Mouse (Mus musculus) forebrain, embryonic 12.5 days (tissue): Measurements from ENCODE around the gene Gm38392. TPM values are rescaled to one million over a fixed set of nuclear protein-coding genes. Genes with fewer than 3 reads are reported as not detected.

Experiments used
- ATAC-seq: fragments of 200-750 bp; cut with Nextera tagmentation; 2 replicates; pipeline ENCODE4 v1.8.0; 2017; ENCODE audit warnings: moderate TSS enrichment; ENCODE audit not compliant: low FRiP score
- H3K27ac ChIP-seq: fragments of 300-500 bp; sonication (generic); 2 replicates; pipeline ENCODE4 v1.5.1; 2016; ENCODE audit warnings: mild to moderate bottlenecking
- H3K27me3 ChIP-seq: fragments of 300-500 bp; sonication (generic); 2 replicates; pipeline ENCODE4 v1.6.1; 2016; ENCODE audit warnings: mild to moderate bottlenecking
- H3K36me3 ChIP-seq: fragments of 300-500 bp; sonication (generic); replicated peaks from 2 replicates; pipeline ENCODE4 v1.6.1; 2016; ENCODE audit warnings: mild to moderate bottlenecking
- H3K4me1 ChIP-seq: fragments of 300-500 bp; sonication (generic); 2 replicates; pipeline ENCODE4 v1.6.1; 2016
- H3K4me2 ChIP-seq: fragments of 300-500 bp; sonication (generic); 2 replicates; pipeline ENCODE4 v1.6.1; 2016; ENCODE audit warnings: mild to moderate bottlenecking, moderate library complexity
- H3K4me3 ChIP-seq: fragments of 300-500 bp; sonication (generic); replicated peaks from 2 replicates; pipeline ENCODE4 v1.5.1; 2016; ENCODE audit warnings: mild to moderate bottlenecking
- H3K9ac ChIP-seq: fragments of 300-500 bp; sonication (generic); 2 replicates; pipeline ENCODE4 v1.6.1; 2016; ENCODE audit warnings: mild to moderate bottlenecking
- H3K9me3 ChIP-seq: fragments of 300-500 bp; sonication (generic); 2 replicates; pipeline ENCODE4 v1.6.1; 2016
- WGBS: fragments of 180-500 bp; shearing (Covaris S2); methylation state at CpG from one replicate; pipeline ENCODE4 v1.1.7; 2016; 5-methylcytosine and 5-hydroxymethylcytosine counted together
- polyA plus RNA-seq: library from polyadenylated mRNA; unstranded; fragments of >200 nt; fragmentation: Nextera tagmentation; extraction: Ambion mirVana; gene quantifications from 2 replicates; pipeline ENCODE4 v1.2.1, GENCODE M21; 2016

Gene Gm38392
- polyA plus RNA-seq, 1 experiment from 2014 or later: not detected

- peaks cover 23% of the 10 kb centered on the region for H3K36me3 ChIP-seq
- no peaks in the 10 kb centered on the region for H3K9me3 ChIP-seq
- H3K4me3 ChIP-seq: peak overlapping the region; percentile 71
- H3K9ac ChIP-seq: peak overlapping the region; percentile 99
- H3K27ac ChIP-seq: peak overlapping the region; percentile 99
- H3K4me2 ChIP-seq: peak overlapping the region; percentile 88
- ATAC-seq: no peak
- peaks cover 69% of the 10 kb centered on the region for H3K27me3 ChIP-seq
- WGBS: under 1% methylated on average over 15 of the region's 15 CpGs
- H3K4me1 ChIP-seq: peaks cover 81% of the 10 kb centered on the region
Measured at GRCm38 (mm10) chr3:88207451-88208100, 79.4 kb downstream of the Gm38392 start.

GRCm38 (mm10) chr3:88206901-88207371 lies 80.1 kb downstream of the Gm38392 start:
- H3K27ac ChIP-seq: peak overlapping the region; percentile 99
- peak overlapping the region; percentile 99 for H3K9ac ChIP-seq
- peak; percentile 18; the same call in 1 of the 2 replicates for ATAC-seq
- WGBS: under 1% methylated on average over 14 of the region's 14 CpGs
- H3K4me2 ChIP-seq: peak overlapping the region; percentile 88
- peaks cover 22% of the 10 kb centered on the region for H3K36me3 ChIP-seq
- peaks cover 82% of the 10 kb centered on the region for H3K4me1 ChIP-seq
- peak overlapping the region; percentile 71 for H3K4me3 ChIP-seq
- H3K9me3 ChIP-seq: no peaks in the 10 kb centered on the region
- peaks cover 69% of the 10 kb centered on the region for H3K27me3 ChIP-seq

DNA sequence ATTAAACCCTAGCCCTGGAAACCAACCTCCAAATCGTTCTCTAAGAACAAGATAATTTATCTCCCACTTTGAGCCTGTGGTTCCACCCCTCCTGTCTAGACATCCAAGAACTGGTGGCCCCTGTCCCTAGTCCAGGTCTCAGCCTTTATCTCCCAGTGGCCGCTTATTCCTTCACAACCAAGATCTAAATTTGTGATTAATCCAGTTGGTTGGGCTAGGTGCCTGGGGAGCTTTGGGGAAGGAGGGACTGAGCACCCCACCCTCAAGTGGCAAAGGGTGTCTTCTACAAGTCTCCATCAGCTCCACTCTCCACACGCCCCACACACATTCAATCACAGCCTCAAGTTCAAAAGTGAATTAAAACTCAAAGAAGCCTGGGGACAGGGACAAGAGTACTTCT lies 80.5 kb downstream of the Gm38392 start:
- Histone ChIP-seq H3K4me2 (peak overlapping the region; percentile 88), H3K27ac (peak overlapping the region; percentile 99), H3K4me3 (peak overlapping the region; percentile 71), H3K9me3 (no peaks in the 10 kb centered on the region), H3K36me3 (peaks cover 17% of the 10 kb centered on the region), H3K9ac (peak overlapping the region; percentile 99), H3K27me3 (peaks cover 69% of the 10 kb centered on the region), H3K4me1 (peaks cover 82% of the 10 kb centered on the region)
- WGBS: 1% methylated on average over 3 of the region's 3 CpGs
- no peak; the same call in 1 of the 2 replicates for ATAC-seq

- peak; percentile 77 for ATAC-seq
- Histone ChIP-seq H3K27ac (peak overlapping the region; percentile 99), H3K4me1 (peaks cover 83% of the 10 kb centered on the region), H3K9ac (peak overlapping the region; percentile 99), H3K4me3 (peak overlapping the region; percentile 71), H3K4me2 (peak overlapping the region; percentile 88), H3K27me3 (peaks cover 67% of the 10 kb centered on the region), H3K36me3 (peaks cover 13% of the 10 kb centered on the region), H3K9me3 (no peaks in the 10 kb centered on the region)
- under 1% methylated on average over 8 of the region's 8 CpGs for WGBS
Measured at GRCm38 (mm10) chr3:88205563-88206491, 81.2 kb downstream of the Gm38392 start.

DNA sequence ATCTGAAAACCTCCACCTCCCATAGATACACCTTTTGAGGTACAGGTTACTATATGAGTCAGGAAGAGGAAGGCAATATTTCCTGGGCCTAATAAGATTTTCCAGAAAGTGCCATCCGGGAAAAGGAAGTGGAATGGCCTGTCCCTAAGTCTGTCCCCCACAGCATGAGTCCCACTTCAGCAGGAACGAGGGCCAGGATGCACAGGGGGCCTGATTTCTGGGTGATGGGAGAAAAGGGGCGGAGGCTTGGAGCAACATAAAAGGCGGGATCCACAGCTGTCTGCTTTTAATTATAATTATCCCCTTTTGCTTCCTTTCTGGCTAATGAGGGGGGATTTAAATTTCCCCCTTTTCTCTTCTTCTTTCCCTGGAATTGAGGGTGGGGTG lies 81.8 kb downstream of the Gm38392 start:
- Histone ChIP-seq H3K4me1 (peaks cover 83% of the 10 kb centered on the region), H3K4me2 (peak overlapping the region; percentile 88), H3K9ac (peak overlapping the region; percentile 99; the same call in 1 of the 2 replicates), H3K9me3 (no peaks in the 10 kb centered on the region), H3K36me3 (peaks cover 9% of the 10 kb centered on the region; the same call in 1 of the 2 replicates), H3K4me3 (no peak overlapping the region; the same call in 1 of the 2 replicates), H3K27me3 (peaks cover 62% of the 10 kb centered on the region), H3K27ac (peak overlapping the region; percentile 99)
- 2% methylated on average over 4 of the region's 4 CpGs for WGBS
- ATAC-seq: peak; percentile 43

- Histone ChIP-seq H3K9ac (peak overlapping the region; percentile 99), H3K27me3 (peaks cover 57% of the 10 kb centered on the region), H3K4me1 (peaks cover 82% of the 10 kb centered on the region), H3K4me2 (peak overlapping the region; percentile 88), H3K9me3 (no peaks in the 10 kb centered on the region), H3K4me3 (no peak overlapping the region; the same call in 1 of the 2 replicates), H3K27ac (peak overlapping the region; percentile 99), H3K36me3 (peaks cover 5% of the 10 kb centered on the region; the same call in 1 of the 2 replicates)
- WGBS: 9% methylated on average over 1 of the region's 1 CpGs
- peak; percentile 27; the same call in 1 of the 2 replicates for ATAC-seq
Measured at GRCm38 (mm10) chr3:88204751-88205150, 82.3 kb downstream of the Gm38392 start.

GRCm38 (mm10) chr3:88203999-88204700 lies 82.9 kb downstream of the Gm38392 start:
- Histone ChIP-seq H3K27me3 (peaks cover 51% of the 10 kb centered on the region), H3K9ac (peak overlapping the region; percentile 61), H3K36me3 (no peaks in the 10 kb centered on the region), H3K4me1 (peaks cover 82% of the 10 kb centered on the region), H3K4me2 (peak overlapping the region; percentile 88), H3K9me3 (no peaks in the 10 kb centered on the region), H3K27ac (peak overlapping the region; percentile 99), H3K4me3 (peak overlapping the region; percentile 28)
- 3% methylated on average over 7 of the region's 7 CpGs for WGBS
- no peak for ATAC-seq

DNA sequence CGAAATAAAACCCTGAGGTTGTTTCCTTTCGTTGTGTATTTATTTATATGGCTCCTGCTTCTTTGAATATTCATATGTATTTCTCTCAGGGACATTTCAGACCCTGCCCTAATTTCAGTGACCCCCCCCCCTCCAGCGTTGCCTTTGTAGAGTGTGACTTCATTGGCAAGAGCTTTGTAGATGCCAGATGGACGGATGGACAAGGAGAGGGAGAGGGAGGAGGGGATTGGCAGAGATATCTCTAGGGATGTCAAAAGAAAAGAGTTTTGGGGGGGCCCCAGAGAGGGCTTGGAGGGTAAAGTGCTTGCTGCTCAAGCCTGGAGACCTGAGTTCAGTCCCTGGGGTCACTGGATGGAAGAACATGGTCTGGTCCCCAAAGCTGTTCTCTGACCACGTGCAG lies 83.6 kb downstream of the Gm38392 start:
- H3K4me2 ChIP-seq: peak overlapping the region; percentile 88
- H3K9ac ChIP-seq: peak overlapping the region; percentile 61
- peaks cover 85% of the 10 kb centered on the region for H3K4me1 ChIP-seq
- H3K4me3 ChIP-seq: peak overlapping the region; percentile 28
- WGBS: 7% methylated on average over 5 of the region's 5 CpGs
- H3K9me3 ChIP-seq: no peaks in the 10 kb centered on the region
- ATAC-seq: no peak
- no peaks in the 10 kb centered on the region for H3K36me3 ChIP-seq
- H3K27ac ChIP-seq: peak overlapping the region; percentile 99
- peaks cover 46% of the 10 kb centered on the region for H3K27me3 ChIP-seq

DNA sequence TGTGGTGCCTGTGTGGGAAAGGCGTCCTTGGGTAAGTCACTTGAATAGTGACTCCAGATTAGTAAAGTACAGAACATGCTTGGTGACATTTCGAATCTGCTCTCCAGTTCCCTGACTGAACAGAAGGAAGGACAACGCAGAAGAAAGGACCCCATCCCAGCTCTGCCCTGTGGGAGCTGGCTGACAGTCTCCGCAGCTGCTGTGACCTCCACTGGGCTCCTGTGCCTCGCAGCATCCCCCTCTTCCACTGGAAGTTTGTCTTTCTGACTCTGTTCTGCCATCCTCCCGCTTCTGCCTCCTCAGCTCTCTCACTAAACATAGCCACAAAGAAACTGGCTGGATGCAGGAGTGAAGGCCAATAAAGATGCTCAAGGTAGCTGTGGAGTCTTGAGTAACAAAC lies 84.0 kb downstream of the Gm38392 start:
- H3K4me3 ChIP-seq: peak overlapping the region; percentile 60
- ATAC-seq: no peak
- H3K9me3 ChIP-seq: no peaks in the 10 kb centered on the region
- peaks cover 42% of the 10 kb centered on the region for H3K27me3 ChIP-seq
- 3% methylated on average over 6 of the region's 6 CpGs for WGBS
- H3K36me3 ChIP-seq: no peaks in the 10 kb centered on the region
- H3K4me1 ChIP-seq: peaks cover 90% of the 10 kb centered on the region
- H3K27ac ChIP-seq: peak overlapping the region; percentile 99
- peak overlapping the region; percentile 88 for H3K4me2 ChIP-seq
- peak overlapping the region; percentile 98 for H3K9ac ChIP-seq

DNA sequence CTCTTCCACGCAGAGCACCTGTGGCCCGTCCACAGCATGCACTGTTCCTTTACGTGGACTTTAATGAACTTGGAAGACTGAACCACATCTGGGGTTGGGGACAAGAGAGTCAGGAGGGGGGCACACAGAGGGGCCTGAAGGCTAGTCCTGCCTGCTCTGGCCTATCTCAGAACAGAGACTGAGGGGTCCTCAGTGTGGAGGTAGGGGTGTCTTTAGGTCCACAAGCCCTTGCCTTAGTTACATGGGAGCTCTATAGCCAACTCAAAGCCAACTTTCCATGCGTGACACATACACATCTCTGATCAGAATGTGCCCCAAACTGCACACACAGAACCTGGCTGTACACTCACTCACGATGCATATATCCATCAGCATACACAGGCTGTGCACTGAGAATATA lies 85.4 kb downstream of the Gm38392 start:
- peak overlapping the region; percentile 88 for H3K4me2 ChIP-seq
- H3K4me1 ChIP-seq: peaks cover 95% of the 10 kb centered on the region
- ATAC-seq: no peak
- no peaks in the 10 kb centered on the region for H3K36me3 ChIP-seq
- peak overlapping the region; percentile 98 for H3K9ac ChIP-seq
- peak overlapping the region; percentile 60 for H3K4me3 ChIP-seq
- peak overlapping the region; percentile 99 for H3K27ac ChIP-seq
- no peaks in the 10 kb centered on the region for H3K9me3 ChIP-seq
- peaks cover 46% of the 10 kb centered on the region for H3K27me3 ChIP-seq
- 10% methylated on average over 5 of the region's 5 CpGs for WGBS

DNA sequence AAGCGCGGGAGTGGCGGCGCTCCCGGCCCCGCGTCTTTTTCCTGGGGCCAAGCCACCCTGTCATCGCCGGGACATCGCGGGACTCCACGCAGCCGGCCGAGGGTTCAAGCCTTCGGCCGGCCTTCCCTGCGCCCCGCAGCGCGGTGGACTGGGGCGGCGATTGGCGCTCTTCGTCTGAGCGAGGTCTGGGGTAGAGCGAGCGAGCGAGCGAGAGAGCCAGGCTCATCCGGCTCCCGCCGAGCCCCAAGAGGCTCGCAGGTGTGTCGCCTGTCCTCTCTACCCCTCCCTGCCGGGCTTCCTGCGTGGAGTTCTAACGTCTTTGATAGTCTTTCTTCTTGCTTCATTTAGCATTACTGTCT lies 86.1 kb downstream of the Gm38392 start:
- Histone ChIP-seq H3K27ac (peak overlapping the region; percentile 99), H3K36me3 (no peaks in the 10 kb centered on the region), H3K27me3 (peaks cover 45% of the 10 kb centered on the region), H3K4me3 (peak overlapping the region; percentile 60), H3K4me2 (peak overlapping the region; percentile 88), H3K9ac (peak overlapping the region; percentile 98), H3K9me3 (no peaks in the 10 kb centered on the region), H3K4me1 (peaks cover 88% of the 10 kb centered on the region)
- ATAC-seq: no peak
- WGBS: under 1% methylated on average over 36 of the region's 37 CpGs
